Comparison of ENCODE assay signal across 18 mouse cellular contexts in the genomic region with DNA sequence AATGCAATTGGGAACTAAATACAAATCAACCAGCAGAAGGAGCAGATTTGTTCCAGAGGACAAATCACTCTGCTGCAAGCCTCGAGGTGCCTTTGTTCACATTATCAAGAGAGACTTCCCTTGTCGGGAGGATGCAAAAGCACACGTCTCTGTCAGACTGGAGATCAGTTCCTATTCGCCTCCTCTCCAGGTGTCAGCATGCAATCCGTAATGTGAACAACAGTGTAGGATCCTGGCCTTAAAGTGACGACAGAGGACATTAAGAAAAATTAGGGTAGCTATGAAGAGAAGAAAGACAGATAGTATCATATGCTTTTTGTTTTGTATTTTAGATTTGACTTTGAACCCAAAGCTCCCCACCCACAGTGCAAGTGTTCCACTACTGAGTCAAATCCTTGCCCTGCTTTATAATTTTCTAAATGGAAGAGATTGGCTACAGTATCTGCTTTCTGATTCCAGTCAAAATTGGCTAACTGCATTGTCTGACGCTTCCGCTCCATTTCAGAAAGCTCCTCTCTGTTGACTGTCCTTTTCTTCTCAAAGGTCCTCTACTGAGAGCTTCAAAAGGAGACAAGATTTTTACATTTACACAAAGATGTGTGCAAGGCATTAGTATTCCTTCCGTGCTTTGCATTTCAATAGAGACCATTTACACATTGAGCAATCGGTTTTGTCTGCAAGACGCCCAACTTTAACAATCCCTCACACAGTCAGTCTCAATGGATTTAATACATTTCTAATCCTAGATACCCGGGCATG. TPM values are rescaled to one million over a fixed set of nuclear protein-coding genes. Genes with fewer than 3 reads are reported as not detected.
DNase-seq lines count a peak whose midpoint lies in the region; ATAC-seq and TF ChIP-seq lines count a peak whose summit lies in the region.
"Had no signal": no experiment of that assay in that cellular context is flagged by ENCODE, and none has a peak within 500 bp of the region (broad histone marks: within the 10 kb centered on the region; RNA-seq: fewer than 3 reads in every experiment).

No protein-coding gene starts in this region.

- H3K4me2 ChIP-seq in forebrain, embryonic 12.5 days = peak overlapping the region; percentile 0; the same call in 1 of the 2 replicates
- H3K4me2 ChIP-seq in forebrain, embryonic 16.5 days (ENCODE audit: low read length) = no peak overlapping the region; the same call in 1 of the 2 replicates
- H3K4me2 ChIP-seq in neural tube, embryonic 13.5 days = peak overlapping the region; percentile 20
- H3K4me2 ChIP-seq: liver, embryonic 15.5 days had no signal

- no peak overlapping the region for H3K4me3 ChIP-seq in forebrain, embryonic 12.5 days (replicated peaks)
- no peak overlapping the region for H3K4me3 ChIP-seq in forebrain, embryonic 16.5 days (replicated peaks; ENCODE audit: low read length)
- peak overlapping the region; percentile 71; the same call in 1 of the 2 replicates for H3K4me3 ChIP-seq in midbrain, embryonic 10.5 days
- H3K4me3 ChIP-seq in neural tube, embryonic 13.5 days = no peak overlapping the region
- H3K4me3 ChIP-seq: embryonic facial prominence, embryonic 15.5 days; liver, embryonic 15.5 days; stomach, embryonic 15.5 days had no signal

- no peaks in the 10 kb centered on the region for H3K36me3 ChIP-seq in forebrain, embryonic 12.5 days (replicated peaks)
- no peaks in the 10 kb centered on the region for H3K36me3 ChIP-seq in forebrain, embryonic 16.5 days (ENCODE audit: control insufficient read depth, insufficient read depth)
- H3K36me3 ChIP-seq in midbrain, embryonic 10.5 days = no peaks in the 10 kb centered on the region
- H3K36me3 ChIP-seq in neural tube, embryonic 13.5 days = no peaks in the 10 kb centered on the region
- H3K36me3 ChIP-seq: embryonic facial prominence, embryonic 15.5 days; limb, embryonic 12.5 days; liver, embryonic 15.5 days; stomach, embryonic 15.5 days had no signal

- peak; percentile 76 for DNase-seq in brain, embryonic 14.5 days (ENCODE audit: low read depth)
- DNase-seq in midbrain, embryonic 10.5 days (ENCODE audit: low spot score) = peak; percentile 24
- no peak for DNase-seq in heart, adult 11 months
- DNase-seq in urinary bladder, postnatal 4 days (ENCODE audit: low spot score in 2 of 2) = no peak
- DNase-seq in lung, postnatal 10 days = no peak
- DNase-seq: adrenal gland, postnatal 10 days; cerebellum, adult 2 months; gastrocnemius, postnatal 36 days; kidney, adult 8-10 months; spleen, adult 18-20 months; thymus, postnatal 25 days had no signal

- ATAC-seq in forebrain, embryonic 12.5 days (ENCODE audit: low FRiP score) = no peak
- no peak for ATAC-seq in forebrain, embryonic 16.5 days
- no peak for ATAC-seq in neural tube, embryonic 13.5 days (ENCODE audit: low read depth)

- no peak for TF ChIP-seq POLR2A in brain, embryonic 14.5 days (IDR thresholded peaks at IDR 0.05; ENCODE audit: borderline replicate concordance, extremely low read depth, insufficient read depth, insufficient read length, poor library complexity, severe bottlenecking)

- WGBS in forebrain, embryonic 12.5 days = 6% methylated on average over 12 of the region's 12 CpGs
- 7% methylated on average over 12 of the region's 12 CpGs for WGBS in forebrain, embryonic 16.5 days
- WGBS in midbrain, embryonic 10.5 days = 12% methylated on average over 12 of the region's 12 CpGs
- WGBS in neural tube, embryonic 13.5 days = 12% methylated on average over 12 of the region's 12 CpGs

- H3K9me3 ChIP-seq in forebrain, embryonic 12.5 days = no peaks in the 10 kb centered on the region
- H3K9me3 ChIP-seq in forebrain, embryonic 16.5 days (ENCODE audit: control insufficient read depth, low read length) = no peaks in the 10 kb centered on the region
- H3K9me3 ChIP-seq in midbrain, embryonic 10.5 days (replicated peaks) = no peaks in the 10 kb centered on the region
- no peaks in the 10 kb centered on the region for H3K9me3 ChIP-seq in neural tube, embryonic 13.5 days
- H3K9me3 ChIP-seq: embryonic facial prominence, embryonic 15.5 days; limb, embryonic 12.5 days; liver, embryonic 15.5 days; stomach, embryonic 15.5 days had no signal

- no peak for TF ChIP-seq CTCF in brain, embryonic 14.5 days (IDR thresholded peaks at IDR 0.05; ENCODE audit: borderline replicate concordance, extremely low read depth, insufficient read depth, insufficient read length)

- H3K4me1 ChIP-seq in forebrain, embryonic 12.5 days = peaks cover 25% of the 10 kb centered on the region
- peaks cover 23% of the 10 kb centered on the region for H3K4me1 ChIP-seq in forebrain, embryonic 16.5 days (replicated peaks; ENCODE audit: control insufficient read depth, insufficient read depth, low read length)
- H3K4me1 ChIP-seq in midbrain, embryonic 10.5 days = peaks cover 43% of the 10 kb centered on the region
- H3K4me1 ChIP-seq in neural tube, embryonic 13.5 days (replicated peaks) = peaks cover 28% of the 10 kb centered on the region
- H3K4me1 ChIP-seq: stomach, embryonic 15.5 days had no signal

- peaks cover 37% of the 10 kb centered on the region for H3K27me3 ChIP-seq in forebrain, embryonic 12.5 days
- H3K27me3 ChIP-seq in forebrain, embryonic 16.5 days (replicated peaks; ENCODE audit: control insufficient read depth, insufficient read depth, low read length) = 0 out of 2 replicates have a peak, but pooled peaks cover 5% of the 10 kb centered on the region
- peaks cover 51% of the 10 kb centered on the region for H3K27me3 ChIP-seq in midbrain, embryonic 10.5 days (ENCODE audit: low read depth, poor library complexity, severe bottlenecking)
- peaks cover 14% of the 10 kb centered on the region for H3K27me3 ChIP-seq in neural tube, embryonic 13.5 days
- H3K27me3 ChIP-seq: stomach, embryonic 15.5 days had no signal

- no peak overlapping the region for H3K9ac ChIP-seq in forebrain, embryonic 12.5 days
- H3K9ac ChIP-seq in forebrain, embryonic 16.5 days (replicated peaks; ENCODE audit: low read depth, low read length) = no peak overlapping the region
- no peak overlapping the region; the same call in 1 of the 2 replicates for H3K9ac ChIP-seq in neural tube, embryonic 13.5 days
- H3K9ac ChIP-seq: embryonic facial prominence, embryonic 15.5 days; limb, embryonic 12.5 days; liver, embryonic 15.5 days; stomach, embryonic 15.5 days had no signal

- no peak overlapping the region for H3K27ac ChIP-seq in forebrain, embryonic 12.5 days
- no peak overlapping the region for H3K27ac ChIP-seq in forebrain, embryonic 16.5 days (ENCODE audit: low read length)
- peak overlapping the region; percentile 52; the same call in 1 of the 2 replicates for H3K27ac ChIP-seq in midbrain, embryonic 10.5 days (replicated peaks)
- no peak overlapping the region for H3K27ac ChIP-seq in neural tube, embryonic 13.5 days (replicated peaks)
- H3K27ac ChIP-seq: embryonic facial prominence, embryonic 15.5 days; limb, embryonic 12.5 days; liver, embryonic 15.5 days; stomach, embryonic 15.5 days had no signal

RNA-seq across cellular contexts. Expression of gene Lekr1, which starts 8.9 kb away (rescaled TPM):
- 6.0 and 7.0 TPM in 2 replicates for polyA plus RNA-seq in forebrain, embryonic 12.5 days (2016; fragmentation: Nextera tagmentation; extraction: Ambion mirVana)
- 7.0 and 7.9 TPM in 2 replicates for polyA plus RNA-seq in forebrain, embryonic 16.5 days (2015; fragmentation: Nextera tagmentation; extraction: Ambion mirVana)
- polyA plus RNA-seq in brain, embryonic 14.5 days (2012; rRNA removed) = 4.9 and 5.8 TPM in 2 replicates
- polyA plus RNA-seq in midbrain, embryonic 10.5 days (2016; fragmentation: Nextera tagmentation; extraction: Ambion mirVana) = 3.6 and 4.8 TPM in 2 replicates
- polyA plus RNA-seq in neural tube, embryonic 13.5 days (2015; fragmentation: Nextera tagmentation; extraction: Ambion mirVana) = 6.4 and 7.8 TPM in 2 replicates

Comparison
In these comparisons a context has a peak if more than half of its experiments do, and no peak if none do; other contexts are left out.
1. DNase-seq: peak in brain, embryonic 14.5 days (single experiment) and midbrain, embryonic 10.5 days (single experiment); none in heart, adult 11 months (single experiment), urinary bladder, postnatal 4 days (0 of 2) and lung, postnatal 10 days (single experiment).